Mouse (Mus musculus) limb, embryonic 13.5 days (tissue): Measurements from ENCODE around the gene Dlg2. TPM values are rescaled to one million over a fixed set of nuclear protein-coding genes. Genes with fewer than 3 reads are reported as not detected.
A peak's percentile ranks its signal among the peaks of the same experiment; 100 is the strongest.

Experiments
- ATAC-seq: fragments of 200-750 bp; cut with Nextera tagmentation; 2 replicates; pipeline ENCODE4 v1.8.0; 2017; ENCODE audit warnings: low read depth, moderate number of reproducible peaks, moderate TSS enrichment; ENCODE audit not compliant: low FRiP score
- H3K27ac ChIP-seq: fragments of 300-500 bp; sonication (generic); 2 replicates; pipeline ENCODE4 v1.5.1; 2015; ENCODE audit warnings: inconsistent platforms, mild to moderate bottlenecking, moderate library complexity
- H3K27me3 ChIP-seq: fragments of 300-500 bp; sonication (generic); 2 replicates; pipeline ENCODE4 v1.6.1; 2015; ENCODE audit warnings: mild to moderate bottlenecking, inconsistent platforms
- H3K36me3 ChIP-seq: fragments of 300-500 bp; sonication (generic); 2 replicates; pipeline ENCODE4 v1.6.1; 2015; ENCODE audit warnings: inconsistent platforms, mild to moderate bottlenecking, moderate library complexity
- H3K4me1 ChIP-seq: fragments of 300-500 bp; sonication (generic); 2 replicates; pipeline ENCODE4 v1.6.1; 2015; ENCODE audit warnings: inconsistent platforms
- H3K4me2 ChIP-seq: fragments of 300-500 bp; sonication (generic); replicated peaks from 2 replicates; pipeline ENCODE4 v1.6.1; 2015; ENCODE audit warnings: inconsistent platforms, mild to moderate bottlenecking, moderate library complexity
- H3K4me3 ChIP-seq: fragments of 300-500 bp; sonication (generic); 2 replicates; pipeline ENCODE4 v1.5.1; 2015; ENCODE audit warnings: moderate library complexity, mild to moderate bottlenecking, inconsistent platforms
- H3K9ac ChIP-seq: fragments of 300-500 bp; sonication (generic); 2 replicates; pipeline ENCODE4 v1.6.1; 2015; ENCODE audit warnings: mild to moderate bottlenecking, inconsistent platforms
- H3K9me3 ChIP-seq: fragments of 300-500 bp; sonication (generic); 2 replicates; pipeline ENCODE4 v1.6.1; 2016; ENCODE audit warnings: inconsistent platforms
- WGBS: fragments of 180-500 bp; shearing (Covaris S2); methylation state at CpG from one replicate; pipeline ENCODE4 v1.1.7; 2015; 5-methylcytosine and 5-hydroxymethylcytosine counted together
- polyA plus RNA-seq: library from polyadenylated mRNA; unstranded; fragments of >200 nt; fragmentation: Nextera tagmentation; extraction: Ambion mirVana; gene quantifications from 2 replicates; pipeline ENCODE4 v1.2.1, GENCODE M21; 2015

Dlg2 gene
- polyA plus RNA-seq, 1 experiment from 2014 or later = 4.2 TPM

DNA sequence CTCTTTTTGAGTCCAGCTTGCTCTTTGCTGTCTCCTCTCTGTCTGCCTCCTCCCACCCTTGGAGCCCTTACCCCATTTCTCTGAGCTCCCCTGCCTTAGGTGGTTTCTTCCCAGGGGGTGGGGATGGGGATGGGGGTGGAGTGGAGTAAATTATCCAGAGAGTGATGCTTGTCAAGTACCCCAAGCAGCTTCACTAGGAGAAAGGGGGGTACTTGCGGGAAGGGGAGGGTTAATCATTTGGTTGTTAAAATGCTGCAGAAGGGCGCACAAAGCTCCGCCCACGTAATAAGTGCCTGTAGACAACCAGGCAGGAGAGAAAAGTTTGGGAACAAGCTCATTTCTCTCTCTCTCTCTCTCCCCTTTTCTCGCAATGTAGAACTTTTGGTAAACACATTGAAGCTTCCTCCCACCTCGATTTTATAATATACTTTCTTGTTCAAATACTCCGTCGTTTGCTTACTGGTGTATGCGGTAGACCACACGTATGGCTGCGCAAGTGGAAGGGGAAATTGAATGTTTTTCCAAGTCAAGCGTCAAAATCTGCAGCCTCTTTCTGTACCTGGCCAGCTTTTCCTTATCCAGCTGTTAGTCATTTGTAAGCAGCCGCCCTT lies 410.0 kb downstream of the Dlg2 start:
- Histone ChIP-seq H3K9me3 (no peaks in the 10 kb centered on the region), H3K4me2 (peak overlapping the region; percentile 90), H3K27me3 (peaks cover 10% of the 10 kb centered on the region), H3K36me3 (no peaks in the 10 kb centered on the region), H3K27ac (no peak overlapping the region), H3K4me3 (peak overlapping the region; percentile 45), H3K4me1 (peaks cover 9% of the 10 kb centered on the region), H3K9ac (0 out of 2 replicates have a peak overlapping the region, but pooled peaks have one; percentile 53)
- 2% methylated on average over 13 of the region's 13 CpGs for WGBS
- ATAC-seq = peak; percentile 25; the same call in 1 of the 2 replicates

DNA sequence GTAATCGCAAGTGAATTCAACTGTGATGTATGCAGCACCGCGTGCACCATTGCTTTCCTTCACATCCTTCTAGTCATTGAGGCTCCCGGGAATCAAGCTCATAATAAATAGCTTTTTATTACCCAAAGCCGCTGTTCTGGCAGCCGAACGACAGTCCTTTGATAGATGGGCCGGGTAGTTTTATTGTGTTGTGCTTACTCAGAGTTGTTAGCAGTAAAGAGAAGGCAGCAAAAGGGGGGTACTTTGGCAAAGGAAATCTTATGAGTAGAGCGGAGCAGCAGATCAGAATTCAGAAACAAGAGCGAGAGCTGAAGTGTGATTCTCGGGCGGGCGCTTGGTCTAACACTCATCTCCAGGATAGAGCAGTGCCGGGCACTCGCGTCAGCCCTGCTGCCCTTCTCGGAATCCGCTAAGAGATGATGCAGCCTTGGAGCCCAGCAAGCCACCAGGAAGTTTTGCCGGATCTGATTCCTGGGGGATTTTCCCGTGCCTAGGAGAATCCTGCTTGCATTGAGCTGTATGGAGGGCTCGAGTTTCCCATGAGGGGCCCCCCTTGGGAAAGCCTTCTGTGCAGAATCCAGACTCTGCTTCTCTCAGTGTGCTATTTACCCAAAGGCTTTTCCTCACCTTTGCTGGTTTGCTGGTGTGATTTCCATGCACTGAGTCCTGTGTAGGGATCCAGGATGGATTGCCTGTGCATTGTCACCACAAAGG lies 410.7 kb downstream of the Dlg2 start:
- ATAC-seq = peak; percentile 85
- H3K4me1 ChIP-seq = peaks cover 9% of the 10 kb centered on the region
- peaks cover 10% of the 10 kb centered on the region for H3K27me3 ChIP-seq
- H3K4me2 ChIP-seq = peak overlapping the region; percentile 90
- H3K9ac ChIP-seq = peak overlapping the region; percentile 53; the same call in 1 of the 2 replicates
- H3K9me3 ChIP-seq = no peaks in the 10 kb centered on the region
- H3K27ac ChIP-seq = no peak overlapping the region
- H3K36me3 ChIP-seq = no peaks in the 10 kb centered on the region
- under 1% methylated on average over 21 of the region's 21 CpGs for WGBS
- H3K4me3 ChIP-seq = peak overlapping the region; percentile 45

DNA sequence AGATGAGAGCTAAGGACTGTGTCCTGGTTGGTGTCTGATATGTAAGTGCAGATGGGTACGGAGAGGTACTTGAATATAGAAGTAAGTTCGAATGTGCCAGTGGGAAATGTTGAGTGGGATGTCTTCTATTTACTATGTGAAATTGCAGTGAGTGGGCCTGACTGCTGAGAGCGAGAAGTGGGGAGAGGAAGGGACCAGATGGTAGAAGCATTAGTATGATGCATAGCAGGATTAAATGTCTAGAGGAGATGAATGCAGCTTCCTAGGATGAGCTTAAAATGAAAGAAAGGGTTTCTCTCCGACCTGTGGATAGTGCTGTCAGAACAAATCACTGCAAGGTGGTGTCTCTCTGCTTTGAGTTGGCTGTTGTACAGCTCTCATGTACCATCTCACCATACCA lies 451.0 kb downstream of the Dlg2 start:
- H3K27ac ChIP-seq = no peak overlapping the region
- no peak overlapping the region for H3K9ac ChIP-seq
- 73% methylated on average over 4 of the region's 4 CpGs for WGBS
- H3K4me2 ChIP-seq = no peak overlapping the region
- no peak for ATAC-seq
- H3K4me3 ChIP-seq = no peak overlapping the region
- H3K4me1 ChIP-seq = no peaks in the 10 kb centered on the region
- H3K9me3 ChIP-seq = no peaks in the 10 kb centered on the region
- H3K27me3 ChIP-seq = no peaks in the 10 kb centered on the region
- H3K36me3 ChIP-seq = no peaks in the 10 kb centered on the region

DNA sequence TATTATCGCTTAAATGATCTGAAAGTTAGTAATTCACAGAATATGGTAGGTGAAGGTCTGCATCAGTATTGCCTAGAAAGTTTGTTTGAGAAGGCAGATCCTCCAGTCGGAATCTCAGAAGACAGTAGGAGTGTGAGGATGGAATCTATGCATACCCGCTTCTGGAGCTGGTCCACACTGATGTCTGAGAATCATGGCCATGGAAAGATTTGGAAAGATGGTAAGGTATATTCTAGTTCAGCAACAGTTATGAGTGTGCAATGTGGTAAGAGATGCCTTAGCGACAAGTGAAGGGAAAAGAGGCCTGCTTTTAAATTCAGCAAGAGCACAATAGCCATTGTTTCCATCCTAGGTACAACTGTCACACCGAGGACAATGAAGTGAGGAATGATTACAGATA lies 464.3 kb downstream of the Dlg2 start:
- H3K27me3 ChIP-seq = no peaks in the 10 kb centered on the region
- WGBS = 88% methylated on average over 5 of the region's 5 CpGs
- no peak for ATAC-seq
- H3K9me3 ChIP-seq = no peaks in the 10 kb centered on the region
- H3K4me2 ChIP-seq = no peak overlapping the region
- no peak overlapping the region for H3K9ac ChIP-seq
- no peaks in the 10 kb centered on the region for H3K36me3 ChIP-seq
- H3K4me3 ChIP-seq = no peak overlapping the region
- no peaks in the 10 kb centered on the region for H3K4me1 ChIP-seq
- H3K27ac ChIP-seq = no peak overlapping the region

DNA sequence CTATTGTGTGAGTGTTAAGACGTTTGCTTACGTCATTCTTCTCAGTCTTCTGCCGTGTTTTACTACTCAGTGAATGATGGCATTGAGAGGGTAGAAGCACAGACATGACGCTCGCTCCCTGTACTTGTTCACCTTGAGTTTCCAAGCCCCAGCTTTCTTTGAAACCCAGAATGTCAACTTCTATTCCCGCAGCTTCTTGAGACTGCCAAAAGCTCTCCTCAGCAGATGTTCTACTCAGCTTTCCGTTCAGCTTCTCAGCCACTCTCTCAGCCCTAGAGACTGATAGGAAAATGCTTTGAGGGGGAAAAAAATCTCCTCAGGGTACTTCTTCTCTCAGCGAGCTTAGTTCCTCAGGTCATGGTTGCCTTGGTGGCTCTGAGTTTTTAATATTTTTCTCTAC lies 470.6 kb downstream of the Dlg2 start:
- H3K4me3 ChIP-seq = no peak overlapping the region
- no peaks in the 10 kb centered on the region for H3K4me1 ChIP-seq
- no peak overlapping the region for H3K27ac ChIP-seq
- no peak for ATAC-seq
- WGBS = 84% methylated on average over 8 of the region's 8 CpGs
- H3K9me3 ChIP-seq = no peaks in the 10 kb centered on the region
- no peaks in the 10 kb centered on the region for H3K36me3 ChIP-seq
- no peak overlapping the region for H3K9ac ChIP-seq
- H3K4me2 ChIP-seq = no peak overlapping the region
- H3K27me3 ChIP-seq = no peaks in the 10 kb centered on the region

DNA sequence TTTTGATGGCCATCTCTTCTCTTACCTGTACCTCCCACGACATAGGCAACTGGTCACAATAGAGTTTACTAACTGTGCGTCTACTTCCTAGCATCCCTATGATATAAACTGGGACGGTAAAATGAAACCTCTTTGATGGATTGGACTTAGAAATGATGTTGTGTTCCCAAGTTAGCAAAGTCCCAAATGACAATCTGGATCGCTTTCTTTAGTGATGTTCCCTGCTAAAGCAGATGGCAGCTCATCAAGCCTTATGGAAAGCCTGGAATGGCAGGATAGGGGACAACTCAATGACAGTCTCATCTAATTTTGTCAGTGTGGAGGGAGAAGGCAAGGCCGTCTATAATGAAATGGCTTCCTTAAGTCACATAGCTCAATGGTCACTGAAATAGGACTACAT lies 472.7 kb downstream of the Dlg2 start:
- H3K4me3 ChIP-seq = no peak overlapping the region
- H3K27me3 ChIP-seq = no peaks in the 10 kb centered on the region
- H3K9me3 ChIP-seq = no peaks in the 10 kb centered on the region
- no peak overlapping the region for H3K4me2 ChIP-seq
- H3K27ac ChIP-seq = no peak overlapping the region
- ATAC-seq = no peak
- WGBS = 93% methylated on average over 5 of the region's 5 CpGs
- no peaks in the 10 kb centered on the region for H3K4me1 ChIP-seq
- no peak overlapping the region for H3K9ac ChIP-seq
- H3K36me3 ChIP-seq = no peaks in the 10 kb centered on the region

- Histone ChIP-seq H3K9me3 (no peaks in the 10 kb centered on the region), H3K4me2 (no peak overlapping the region), H3K36me3 (no peaks in the 10 kb centered on the region), H3K4me3 (no peak overlapping the region), H3K27me3 (no peaks in the 10 kb centered on the region), H3K4me1 (no peaks in the 10 kb centered on the region), H3K9ac (no peak overlapping the region), H3K27ac (no peak overlapping the region)
- ATAC-seq = no peak
Observed at GRCm38 (mm10) chr7:90977241-90977640, 500.8 kb downstream of the Dlg2 start.

GRCm38 (mm10) chr7:90982069-90982468 lies 505.6 kb downstream of the Dlg2 start:
- Histone ChIP-seq H3K36me3 (no peaks in the 10 kb centered on the region), H3K4me1 (no peaks in the 10 kb centered on the region), H3K9ac (no peak overlapping the region), H3K4me3 (no peak overlapping the region), H3K4me2 (no peak overlapping the region), H3K9me3 (no peaks in the 10 kb centered on the region), H3K27me3 (no peaks in the 10 kb centered on the region), H3K27ac (no peak overlapping the region)
- no peak for ATAC-seq

DNA sequence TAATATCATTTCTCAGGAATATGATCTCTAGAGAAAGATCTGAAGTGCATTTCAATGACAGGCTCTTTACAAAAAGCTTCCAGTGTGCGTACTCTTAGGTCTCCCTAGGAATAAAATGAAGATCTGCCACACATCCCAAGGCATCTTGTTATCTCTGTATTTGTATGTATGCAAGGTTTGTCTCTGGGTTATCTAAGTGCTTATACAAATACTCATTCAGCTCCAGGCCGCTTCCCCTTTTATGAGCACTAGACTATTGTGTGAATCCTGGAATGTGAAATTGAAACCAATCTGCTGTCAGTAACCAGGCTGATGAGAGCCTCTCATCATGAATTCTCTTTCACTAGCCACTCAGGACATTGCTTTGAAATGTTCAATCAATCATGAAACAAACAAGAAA lies 534.2 kb downstream of the Dlg2 start:
- Histone ChIP-seq H3K4me2 (no peak overlapping the region), H3K36me3 (no peaks in the 10 kb centered on the region), H3K27ac (no peak overlapping the region), H3K4me1 (no peaks in the 10 kb centered on the region), H3K9ac (no peak overlapping the region), H3K9me3 (no peaks in the 10 kb centered on the region), H3K27me3 (no peaks in the 10 kb centered on the region), H3K4me3 (no peak overlapping the region)
- ATAC-seq = no peak
- 83% methylated on average over 2 of the region's 2 CpGs for WGBS

DNA sequence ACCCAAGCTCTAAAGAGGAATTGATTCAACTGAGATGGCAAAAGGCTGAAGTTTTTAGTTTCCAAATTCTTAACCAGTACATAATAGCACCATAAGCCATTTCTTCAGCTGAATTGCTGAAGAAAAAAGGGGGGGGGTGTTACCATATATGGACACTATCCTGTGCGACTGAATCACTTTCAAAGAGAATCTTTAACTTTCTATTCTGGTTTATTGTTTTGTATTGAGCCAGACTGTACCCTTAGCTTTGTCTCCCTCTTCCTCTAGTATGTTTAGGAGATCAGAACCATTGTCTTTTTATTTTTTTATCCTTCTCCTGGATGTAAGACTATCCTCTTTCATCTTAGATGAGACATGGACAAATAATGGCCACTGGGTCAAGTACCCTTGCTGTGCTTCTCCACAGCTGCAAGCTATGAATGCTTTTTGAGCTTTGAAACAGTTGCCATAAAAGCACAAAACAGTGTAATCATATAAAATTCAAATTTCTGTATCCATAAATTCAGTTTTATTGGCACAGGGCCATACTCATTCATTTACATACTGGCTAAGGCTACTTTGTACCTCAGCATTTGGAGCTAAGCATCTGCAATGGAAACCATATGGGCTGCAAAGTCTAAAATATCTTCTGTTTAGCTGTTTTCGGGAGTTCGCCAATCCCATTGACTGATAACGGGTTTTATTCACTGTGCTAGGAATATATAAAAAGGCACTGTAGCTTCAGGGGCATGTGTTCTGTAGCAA lies 568.7 kb downstream of the Dlg2 start:
- H3K9ac ChIP-seq = no peak overlapping the region
- no peak for ATAC-seq
- peaks cover 4% of the 10 kb centered on the region for H3K4me1 ChIP-seq
- no peak overlapping the region for H3K4me3 ChIP-seq
- H3K27me3 ChIP-seq = no peaks in the 10 kb centered on the region
- no peaks in the 10 kb centered on the region for H3K36me3 ChIP-seq
- no peaks in the 10 kb centered on the region for H3K9me3 ChIP-seq
- WGBS = 49% methylated on average over 4 of the region's 4 CpGs
- H3K4me2 ChIP-seq = no peak overlapping the region
- H3K27ac ChIP-seq = no peak overlapping the region

DNA sequence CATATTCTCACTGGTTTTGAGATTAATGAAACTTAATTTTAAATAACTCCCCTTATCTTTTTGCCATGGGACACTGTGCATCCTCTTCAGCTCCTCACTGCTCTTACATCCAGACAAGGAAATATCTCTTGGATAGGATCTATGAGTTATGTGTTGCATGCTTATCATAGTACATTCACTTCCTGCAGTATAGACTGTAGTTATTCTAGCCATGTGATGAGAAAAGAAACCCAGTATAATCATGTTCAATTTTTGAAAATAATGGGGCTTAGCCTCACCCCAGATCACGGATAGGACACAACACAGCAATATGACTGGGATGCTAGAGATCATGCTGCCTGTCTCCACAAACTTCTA lies 569.2 kb downstream of the Dlg2 start:
- Histone ChIP-seq H3K4me2 (no peak overlapping the region), H3K4me1 (peaks cover 4% of the 10 kb centered on the region), H3K4me3 (no peak overlapping the region), H3K9me3 (no peaks in the 10 kb centered on the region), H3K36me3 (no peaks in the 10 kb centered on the region), H3K27ac (no peak overlapping the region), H3K9ac (no peak overlapping the region), H3K27me3 (no peaks in the 10 kb centered on the region)
- ATAC-seq = no peak
- 87% methylated on average over 1 of the region's 1 CpGs for WGBS

DNA sequence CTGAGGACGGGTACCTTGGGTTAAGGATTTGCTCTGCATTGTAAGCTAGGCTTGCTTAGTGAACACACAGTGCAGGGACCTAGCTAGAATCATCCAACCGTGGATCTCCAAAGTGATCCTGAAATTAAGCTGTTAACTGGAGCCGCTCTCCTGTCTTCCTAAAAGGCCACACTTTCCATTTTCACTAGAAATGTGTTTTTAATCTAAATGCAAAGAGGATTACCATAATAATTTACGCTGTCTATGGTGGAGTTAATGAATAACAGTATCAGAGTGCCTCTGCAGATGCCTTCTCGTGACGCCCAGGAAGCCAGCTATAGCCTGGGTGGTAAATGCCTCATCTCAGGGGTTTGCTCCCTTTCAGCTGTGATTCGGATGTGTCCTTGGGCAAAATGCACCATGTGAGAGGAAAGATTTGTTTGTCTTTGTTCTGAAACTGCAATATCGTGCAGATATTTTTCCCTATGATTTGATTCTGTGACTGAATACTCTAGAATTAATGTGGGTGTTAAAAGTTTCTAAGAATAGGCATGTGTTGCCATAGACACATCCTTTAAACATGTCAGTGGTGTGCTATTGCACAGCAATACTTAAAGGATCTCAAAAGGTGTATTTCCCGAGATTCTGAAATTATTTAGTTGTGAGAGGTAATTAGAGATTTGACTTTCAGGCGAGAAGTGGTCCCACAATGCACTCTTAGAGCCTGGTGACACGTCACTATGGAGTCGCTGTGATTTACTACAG lies 587.0 kb downstream of the Dlg2 start:
- Histone ChIP-seq H3K36me3 (no peaks in the 10 kb centered on the region), H3K27ac (no peak overlapping the region), H3K4me2 (no peak overlapping the region), H3K4me3 (no peak overlapping the region), H3K9me3 (no peaks in the 10 kb centered on the region), H3K9ac (no peak overlapping the region), H3K27me3 (no peaks in the 10 kb centered on the region), H3K4me1 (no peaks in the 10 kb centered on the region)
- 43% methylated on average over 12 of the region's 12 CpGs for WGBS
- ATAC-seq = no peak
